Mouse (Mus musculus) T-cell, adult 2 months (primary cell): ENCODE measurements around the gene Ift88.
"Not testable (repeated sequence)": the region's sequence is repeated elsewhere in the genome, so short reads cannot be mapped to it uniquely, and the experiment has no call there.

Source experiments
- DNase-seq: peaks from one replicate; pipeline ENCODE4 v3.0.0; 2022; ENCODE audit warnings: low spot score

Ift88 gene

DNA sequence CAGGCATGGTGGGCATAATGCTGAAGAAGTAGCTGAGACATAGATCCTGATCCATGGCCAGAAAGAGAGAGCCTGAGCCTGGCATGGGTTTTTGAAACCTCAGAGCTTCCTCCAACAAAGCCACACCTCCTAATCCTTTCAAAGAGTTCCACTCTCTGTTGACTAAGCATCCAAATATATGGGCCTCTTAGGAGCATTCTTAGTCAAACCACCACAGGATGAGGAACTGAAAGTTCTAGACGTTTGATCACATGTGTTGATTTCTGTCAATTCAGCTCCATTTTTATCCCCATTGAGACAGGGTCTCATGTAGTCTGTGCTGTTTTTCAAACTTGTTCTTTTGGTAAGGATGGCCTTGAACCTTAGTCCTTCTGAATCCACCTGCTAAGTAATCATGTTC is 28.7 kb downstream of the Ift88 start:
- no peak for DNase-seq

DNA sequence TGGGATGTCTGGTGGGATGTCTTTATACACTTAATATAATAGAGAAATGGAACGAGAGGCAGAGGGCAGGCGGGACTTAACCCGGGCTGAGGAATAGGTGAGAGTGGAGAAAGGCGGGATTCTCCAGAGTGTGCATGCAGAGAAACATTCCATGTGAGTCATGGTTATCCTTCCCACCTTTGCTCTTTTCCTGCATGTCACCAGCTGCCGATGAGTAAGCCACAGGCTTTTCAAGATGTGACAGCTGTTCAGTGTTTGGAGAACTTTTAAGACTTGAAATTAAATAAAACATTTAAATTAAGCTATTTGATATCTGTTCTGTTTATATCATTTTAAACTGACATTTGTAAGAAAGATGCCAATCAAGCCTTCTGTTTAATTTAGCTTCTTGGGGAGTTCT is 36.0 kb downstream of the Ift88 start:
- DNase-seq = no peak

DNA sequence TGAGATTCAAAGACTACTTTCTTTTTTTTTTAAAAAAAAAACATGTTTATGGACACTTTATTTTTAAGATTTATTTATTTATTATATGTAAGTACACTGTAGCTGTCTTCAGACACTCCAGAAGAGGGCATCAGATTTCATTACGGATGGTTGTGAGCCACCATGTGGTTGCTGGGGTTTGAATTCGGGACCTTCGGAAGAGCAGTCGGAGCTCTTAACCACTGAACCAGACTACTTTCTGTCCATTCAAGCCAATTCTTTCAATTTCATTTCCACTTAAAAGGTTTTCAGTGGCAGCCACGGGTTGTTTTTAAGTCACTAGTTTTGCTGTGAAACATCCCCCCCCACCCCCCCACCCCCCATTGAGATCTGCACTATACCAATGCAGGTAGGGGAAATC is 36.5 kb downstream of the Ift88 start:
- not testable (repeated sequence) for DNase-seq

DNA sequence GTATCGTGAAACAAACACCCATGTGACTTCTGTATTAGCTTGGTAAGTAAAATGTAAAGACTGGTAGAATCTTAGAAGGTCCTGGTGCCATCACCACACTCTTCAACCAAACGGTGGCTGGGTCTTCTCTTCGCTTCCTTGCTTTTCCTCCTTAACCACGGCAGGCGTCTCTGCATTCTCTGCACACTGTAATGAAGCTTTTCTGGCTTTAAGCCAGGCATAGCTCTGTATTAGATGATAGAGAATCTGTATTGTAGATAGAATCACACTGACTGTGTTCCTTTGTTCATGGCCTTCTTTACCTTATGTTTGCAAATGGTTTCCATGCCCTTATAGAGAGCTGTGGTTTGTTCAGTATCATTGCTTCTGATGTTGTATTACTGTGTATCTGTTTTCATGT is 39.0 kb downstream of the Ift88 start:
- no peak for DNase-seq

DNA sequence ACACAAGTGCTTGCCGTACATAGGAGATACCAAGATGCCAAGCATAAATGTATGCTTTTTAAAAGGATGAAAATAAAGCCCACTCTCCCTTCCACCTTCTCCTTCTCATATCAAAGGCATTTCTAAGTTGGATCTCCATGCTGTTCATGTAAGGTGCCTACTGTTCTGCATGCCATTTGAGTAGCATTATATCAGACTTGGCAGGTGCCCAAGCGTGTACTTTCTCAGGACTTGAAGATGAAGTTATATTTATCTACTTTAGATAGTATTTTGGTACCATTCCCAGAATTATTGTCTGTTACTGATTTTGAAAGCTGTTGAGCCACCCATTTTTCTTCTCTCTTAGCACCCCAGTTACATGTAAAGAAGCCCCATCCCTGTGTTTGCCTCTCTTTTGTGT is 51.2 kb downstream of the Ift88 start:
- DNase-seq = no peak

DNA sequence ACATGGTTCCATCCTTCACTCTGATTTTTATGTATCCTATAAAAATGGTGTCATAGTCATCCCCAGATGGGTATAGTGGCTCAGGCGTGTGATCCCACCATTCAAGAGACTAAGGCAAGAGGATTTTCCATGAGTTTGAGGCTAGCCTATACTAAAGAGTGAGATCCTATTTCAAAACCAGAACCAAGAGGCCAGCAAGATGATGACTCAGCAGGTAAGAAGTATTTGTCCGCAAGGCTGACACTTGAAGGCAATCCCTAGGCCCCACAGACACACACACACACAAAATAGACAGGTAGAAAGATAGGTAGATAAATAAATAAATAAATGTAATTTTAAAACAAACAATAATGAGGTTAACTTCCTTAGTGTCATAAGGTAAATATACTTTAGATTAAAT is 58.4 kb downstream of the Ift88 start:
- DNase-seq = no peak

DNA sequence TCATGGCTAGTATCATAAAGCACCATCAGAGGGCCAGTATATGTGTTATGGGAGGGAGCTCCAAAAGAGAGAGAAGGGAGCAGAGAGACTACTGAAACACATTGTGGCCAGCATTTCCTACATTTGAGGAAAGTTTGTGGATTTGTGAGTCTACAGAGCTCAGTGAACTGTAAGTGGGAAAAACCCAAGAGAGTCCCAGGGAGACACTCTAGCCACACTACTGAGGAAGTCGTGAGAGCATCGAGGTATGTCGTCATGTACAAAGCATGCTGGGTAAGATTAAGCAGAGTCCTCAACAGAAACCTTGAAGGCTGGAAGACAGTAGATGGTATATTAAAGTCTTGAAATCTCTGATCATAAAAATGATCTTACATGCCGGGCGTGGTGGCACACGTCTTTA is 60.3 kb downstream of the Ift88 start:
- DNase-seq = no peak

DNA sequence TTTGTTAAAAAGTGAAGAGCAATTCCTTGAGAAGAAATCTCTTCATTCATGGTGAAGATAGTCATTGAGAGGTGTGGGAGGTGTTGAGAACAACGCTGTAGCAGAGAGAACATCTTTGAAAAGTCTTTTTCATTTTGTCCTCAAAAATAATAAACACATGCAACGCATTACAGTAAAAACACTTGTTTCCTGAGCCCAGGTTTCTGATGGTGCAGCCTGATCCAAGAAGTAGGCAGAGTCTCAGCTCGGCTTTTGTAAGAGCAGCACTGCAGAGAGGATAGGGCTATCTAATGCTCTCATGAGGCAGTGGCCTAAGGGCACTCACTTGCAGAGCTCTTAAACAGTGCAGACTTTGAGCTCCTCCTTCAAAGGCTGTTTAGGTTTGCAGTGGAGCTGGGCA is 65.8 kb downstream of the Ift88 start:
- no peak for DNase-seq

DNA sequence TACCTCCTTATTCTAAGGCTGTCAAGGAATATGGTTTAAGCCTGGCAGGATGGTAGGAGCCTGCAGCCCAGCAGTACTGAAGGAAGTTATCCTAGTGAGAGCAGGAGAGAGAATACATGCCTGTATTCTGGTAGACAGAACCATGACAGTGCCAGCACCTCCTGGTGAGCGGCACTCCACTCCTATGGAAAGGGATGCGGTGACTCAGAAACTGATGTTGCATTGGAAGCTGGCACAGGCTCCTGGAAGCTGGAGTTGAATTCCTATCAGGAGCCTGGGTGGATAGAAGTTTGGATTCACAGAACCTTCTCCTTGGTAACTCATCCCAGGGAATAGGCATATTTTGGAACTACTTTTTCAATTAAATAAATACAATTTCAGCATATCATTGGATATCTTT is 70.0 kb downstream of the Ift88 start:
- no peak for DNase-seq

DNA sequence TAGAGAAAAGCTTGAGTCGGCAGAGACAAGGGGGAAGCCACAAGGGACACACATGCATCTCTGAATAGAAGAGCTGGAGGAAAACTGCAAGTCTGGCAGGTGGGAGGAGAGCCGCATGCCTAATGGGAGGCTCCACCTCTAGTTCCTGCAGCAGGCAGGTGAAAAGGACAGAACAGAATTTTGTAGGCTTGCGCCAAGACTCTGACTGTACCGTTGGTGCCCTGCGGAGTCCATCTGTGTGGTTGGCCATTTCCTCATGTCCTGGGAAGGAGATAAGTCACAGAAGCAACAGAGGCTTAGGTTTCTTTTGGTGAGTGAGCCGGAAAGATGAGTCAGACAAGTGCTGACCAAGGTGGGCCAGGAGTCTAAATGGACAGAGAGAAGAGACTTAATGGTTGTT is 79.9 kb downstream of the Ift88 start:
- DNase-seq = no peak

DNA sequence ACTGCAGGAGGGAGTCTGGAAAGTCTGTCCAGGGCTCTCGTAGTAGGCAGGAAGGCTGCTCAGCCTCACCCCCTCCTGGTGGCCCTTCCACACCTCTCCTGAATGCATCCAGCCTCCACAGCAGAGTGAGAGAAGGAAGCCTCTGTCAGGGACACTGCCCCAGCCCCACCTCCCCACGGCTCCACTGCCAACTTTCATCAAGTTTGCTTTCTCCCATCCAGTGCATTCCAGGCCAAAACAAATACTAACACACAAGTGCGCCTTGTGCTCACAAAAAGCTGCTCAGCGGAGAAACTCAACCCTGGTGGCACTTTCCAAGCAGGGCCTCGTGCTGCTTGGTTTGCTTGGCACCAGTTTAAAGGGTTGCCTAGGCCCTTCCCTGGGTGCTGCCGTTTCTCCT is 85.7 kb downstream of the Ift88 start:
- no peak for DNase-seq

DNA sequence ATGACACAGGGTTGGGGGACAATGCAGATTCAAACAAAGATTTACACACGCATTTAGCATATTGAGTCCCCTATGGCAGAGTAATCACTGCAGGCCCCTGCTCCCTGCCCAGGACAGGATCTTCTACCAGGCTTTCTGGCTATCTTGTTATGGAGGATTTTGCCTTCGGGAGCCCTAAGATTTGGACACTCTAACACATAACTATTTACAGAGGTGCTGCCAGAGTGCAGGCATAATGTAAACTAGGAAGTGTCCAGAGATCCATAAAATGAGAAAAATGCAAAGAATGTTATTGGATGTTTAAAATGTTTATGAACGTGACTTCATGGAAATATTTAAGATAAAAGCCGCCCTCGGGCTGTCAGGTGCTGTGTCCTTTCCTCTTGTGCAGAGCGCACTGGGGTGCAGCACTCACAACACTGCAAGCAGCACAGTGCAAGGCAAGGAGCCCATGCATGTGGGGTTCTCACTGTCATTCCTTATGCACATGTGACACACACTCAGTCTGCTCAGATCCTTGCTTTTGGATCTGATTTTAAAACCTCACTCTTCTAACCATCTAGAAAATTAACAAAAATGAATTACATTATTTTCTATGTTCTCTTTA is 91.4 kb downstream of the Ift88 start:
- DNase-seq = no peak

DNA sequence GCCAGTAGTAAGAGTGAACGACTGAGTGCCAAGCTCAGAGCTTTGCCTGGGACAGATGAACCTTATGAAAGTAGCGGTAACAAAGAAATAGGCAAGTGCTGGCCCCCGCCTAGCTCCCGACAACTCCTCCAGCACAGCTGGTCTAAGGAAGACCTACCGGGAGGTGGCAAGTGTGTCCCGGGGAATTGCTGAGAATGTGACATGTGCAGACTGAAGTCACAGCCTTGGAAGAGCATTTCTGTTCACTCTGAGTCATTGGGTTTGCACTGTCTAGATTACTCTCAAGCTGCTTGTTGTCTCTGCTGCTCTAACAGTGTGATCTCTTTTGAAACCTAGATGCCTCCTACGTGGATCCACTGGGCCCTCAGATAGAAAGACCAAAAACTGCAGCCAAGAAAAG is 93.1 kb downstream of the Ift88 start:
- no peak for DNase-seq

DNA sequence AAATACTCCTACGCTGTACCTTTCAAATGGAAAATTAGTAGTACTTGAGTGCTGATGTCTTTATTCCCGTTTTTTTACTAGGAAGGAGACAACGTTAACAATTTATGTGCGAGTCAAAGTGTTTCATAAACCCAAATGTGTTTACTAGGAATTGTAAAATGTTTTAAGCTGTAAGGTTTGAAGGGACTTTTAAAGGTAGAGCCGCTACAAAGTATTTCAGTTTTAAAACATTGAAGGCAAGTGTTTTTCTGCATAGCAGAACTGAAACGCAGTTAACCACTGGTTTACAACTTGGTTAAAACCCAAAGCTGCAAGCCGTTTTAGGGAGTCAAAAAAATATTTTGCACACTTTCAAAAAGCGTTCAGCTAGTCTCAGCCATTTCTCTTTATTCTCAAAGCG is 99.9 kb downstream of the Ift88 start:
- DNase-seq = no peak

DNA sequence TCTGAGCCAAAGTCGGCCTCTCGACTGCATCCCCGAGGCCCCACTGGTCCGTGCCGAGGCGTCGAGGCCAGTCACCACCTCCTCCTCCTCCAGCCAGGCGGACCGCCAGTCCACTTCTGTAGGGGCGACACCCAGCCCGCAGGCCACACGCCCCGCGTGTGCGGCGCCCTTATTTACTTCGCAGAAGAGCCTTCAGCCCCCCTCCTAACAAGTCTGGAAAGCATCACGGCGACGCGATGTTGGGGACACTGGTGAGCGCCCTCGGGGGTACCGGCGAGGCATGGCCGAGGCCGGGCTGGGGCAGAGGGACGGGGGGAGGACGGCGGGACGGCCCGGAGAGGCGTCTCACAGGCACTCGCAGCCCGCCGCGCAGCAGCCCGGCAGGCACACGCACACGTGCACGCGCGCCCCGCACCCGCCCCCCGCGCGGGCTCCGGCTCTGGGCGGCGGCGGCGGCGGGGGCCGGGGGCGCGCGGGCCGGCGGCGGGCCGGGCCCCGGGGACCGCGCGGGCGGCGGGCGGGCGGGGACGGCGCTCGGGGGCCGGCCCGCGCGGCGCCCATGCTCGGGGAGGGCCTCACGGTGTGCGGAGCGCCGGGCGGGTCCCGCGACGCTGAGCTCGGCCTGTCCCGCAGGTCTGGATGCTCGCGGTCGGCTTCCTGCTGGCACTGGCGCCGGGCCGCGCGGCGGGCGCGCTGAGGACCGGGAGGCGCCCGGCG is 101.0 kb downstream of the Ift88 start, which contains the start of gene Il17d:
Gene Il17d (plus strand): TSS at position 107 of the 717 bp plus-strand sequence.
- peak; percentile 3 for DNase-seq

DNA sequence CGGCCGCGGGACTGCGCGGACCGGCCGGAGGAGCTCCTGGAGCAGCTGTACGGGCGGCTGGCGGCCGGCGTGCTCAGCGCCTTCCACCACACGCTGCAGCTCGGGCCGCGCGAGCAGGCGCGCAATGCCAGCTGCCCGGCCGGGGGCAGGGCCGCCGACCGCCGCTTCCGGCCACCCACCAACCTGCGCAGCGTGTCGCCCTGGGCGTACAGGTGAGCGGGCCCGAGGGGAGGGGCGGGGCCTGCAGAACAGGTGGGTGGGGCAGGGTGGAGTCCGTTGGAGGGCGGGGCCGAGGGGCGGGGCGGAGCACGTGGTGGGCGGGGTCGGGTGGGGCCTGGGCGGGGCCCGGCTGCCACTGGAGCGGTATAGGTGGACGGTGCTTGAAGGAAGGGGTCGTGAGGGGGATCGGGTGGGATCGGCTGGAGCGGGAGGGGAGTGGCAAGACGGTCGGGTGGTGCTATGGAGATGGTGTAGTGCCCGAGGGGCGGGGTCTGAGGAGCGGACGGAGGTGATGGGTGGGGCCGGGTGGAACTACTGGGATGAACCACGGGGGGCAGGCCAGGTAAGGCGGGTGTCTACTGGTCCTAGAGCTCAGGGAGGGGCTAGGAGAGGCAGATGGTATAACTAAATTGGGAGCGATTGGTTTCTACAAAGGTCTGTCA is 101.7 kb downstream of the Ift88 start:
- peak; percentile 42 for DNase-seq

DNA sequence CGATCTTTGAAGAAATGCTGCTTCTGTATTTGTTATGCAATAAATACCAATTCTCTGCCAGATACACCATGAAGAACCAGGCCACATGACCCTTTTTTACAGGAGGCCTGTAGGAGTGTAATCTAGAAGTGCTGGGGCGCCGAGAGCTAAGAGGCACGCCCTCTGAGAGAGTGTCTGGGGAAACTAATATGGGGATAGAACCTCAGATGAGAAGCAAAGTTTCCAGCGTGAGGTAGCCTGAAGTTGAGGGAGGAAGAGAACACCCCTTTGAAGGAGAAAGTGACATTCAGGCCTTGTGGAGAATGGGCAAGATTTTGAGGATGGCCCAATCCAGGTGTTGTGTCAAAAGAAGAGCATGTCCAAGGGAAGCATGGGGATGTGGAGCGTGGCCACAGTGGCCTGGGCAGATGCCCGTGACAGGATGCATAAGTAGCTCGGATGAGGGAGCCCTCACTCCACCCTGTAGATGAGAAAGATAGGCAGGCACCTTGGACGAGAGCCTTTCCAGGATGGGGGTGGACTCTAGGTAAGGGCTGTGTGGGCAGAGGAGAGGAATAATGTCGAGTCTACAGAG is 102.3 kb downstream of the Ift88 start:
- no peak for DNase-seq

DNA sequence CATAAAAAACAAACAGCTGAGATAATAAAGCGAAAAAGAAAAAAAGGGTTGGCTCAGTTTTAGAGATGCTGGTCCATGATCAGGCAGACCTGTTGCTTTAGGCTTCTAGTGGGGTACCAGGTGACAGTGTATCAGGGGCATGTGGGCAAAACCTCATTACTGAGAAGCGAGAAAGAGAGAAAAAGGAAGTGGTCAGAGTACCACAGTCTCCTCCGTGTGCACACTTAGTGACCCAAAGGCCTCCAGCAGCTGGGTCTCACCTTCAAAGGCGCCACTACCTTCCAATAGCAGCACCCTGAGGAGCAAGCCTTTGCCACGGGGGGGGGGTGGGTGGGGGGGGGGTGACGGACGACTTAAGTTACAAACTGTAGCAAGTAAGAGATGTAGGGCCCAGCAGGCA is 103.3 kb downstream of the Ift88 start:
- DNase-seq = no peak

DNA sequence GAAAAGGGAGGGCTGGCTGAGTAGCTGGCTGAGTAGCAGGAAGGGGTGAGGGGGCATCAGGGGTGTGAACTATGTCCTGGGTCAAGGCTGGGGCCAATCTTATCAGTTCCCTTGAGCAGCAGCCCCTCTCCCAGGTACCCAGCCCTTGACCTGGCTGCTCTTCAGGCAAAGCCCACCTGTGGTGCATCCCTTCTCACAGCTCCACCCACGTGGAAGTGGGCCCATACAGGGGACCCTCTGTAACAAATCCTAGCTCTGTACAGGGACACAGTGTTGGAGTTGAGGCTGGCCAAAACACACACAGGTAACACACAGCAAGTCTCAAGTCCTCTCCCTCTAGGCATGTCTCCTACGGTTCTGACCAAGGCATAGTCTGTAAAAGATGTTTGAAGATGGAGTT is 103.7 kb downstream of the Ift88 start:
- no peak for DNase-seq

DNA sequence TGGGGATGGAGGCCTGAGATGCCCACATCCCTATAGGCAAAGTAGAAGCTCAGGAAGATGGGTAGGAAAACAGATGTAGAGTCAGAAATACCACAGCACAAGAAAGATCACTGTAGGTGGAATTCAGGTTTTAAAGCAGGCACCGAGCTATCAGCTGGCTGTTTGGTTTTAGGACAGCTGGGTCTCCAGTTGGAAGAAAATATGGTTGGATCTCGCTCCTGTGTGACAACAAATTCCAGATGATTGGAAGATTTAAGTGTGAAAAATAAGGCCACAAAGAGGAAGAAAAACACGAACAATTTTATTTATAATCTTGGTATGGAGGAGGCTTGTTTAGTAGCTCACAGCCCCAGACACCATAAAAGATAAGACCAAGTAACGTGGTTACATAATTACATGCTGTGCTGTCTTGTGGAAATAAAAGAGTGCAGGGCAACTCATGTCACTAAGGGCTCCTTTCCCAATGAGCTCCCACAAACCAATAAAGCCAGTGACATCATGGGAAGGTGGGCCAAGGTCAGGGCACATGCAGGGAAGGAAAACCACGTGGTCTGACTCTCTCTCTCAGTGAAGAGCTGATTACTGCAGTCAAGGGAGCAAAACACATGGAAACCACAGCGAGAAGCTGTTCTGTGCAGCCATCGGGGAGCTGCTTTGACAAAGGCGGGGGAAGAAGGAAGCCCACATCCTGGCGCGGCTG is 105.4 kb downstream of the Ift88 start:
- DNase-seq = no peak

DNA sequence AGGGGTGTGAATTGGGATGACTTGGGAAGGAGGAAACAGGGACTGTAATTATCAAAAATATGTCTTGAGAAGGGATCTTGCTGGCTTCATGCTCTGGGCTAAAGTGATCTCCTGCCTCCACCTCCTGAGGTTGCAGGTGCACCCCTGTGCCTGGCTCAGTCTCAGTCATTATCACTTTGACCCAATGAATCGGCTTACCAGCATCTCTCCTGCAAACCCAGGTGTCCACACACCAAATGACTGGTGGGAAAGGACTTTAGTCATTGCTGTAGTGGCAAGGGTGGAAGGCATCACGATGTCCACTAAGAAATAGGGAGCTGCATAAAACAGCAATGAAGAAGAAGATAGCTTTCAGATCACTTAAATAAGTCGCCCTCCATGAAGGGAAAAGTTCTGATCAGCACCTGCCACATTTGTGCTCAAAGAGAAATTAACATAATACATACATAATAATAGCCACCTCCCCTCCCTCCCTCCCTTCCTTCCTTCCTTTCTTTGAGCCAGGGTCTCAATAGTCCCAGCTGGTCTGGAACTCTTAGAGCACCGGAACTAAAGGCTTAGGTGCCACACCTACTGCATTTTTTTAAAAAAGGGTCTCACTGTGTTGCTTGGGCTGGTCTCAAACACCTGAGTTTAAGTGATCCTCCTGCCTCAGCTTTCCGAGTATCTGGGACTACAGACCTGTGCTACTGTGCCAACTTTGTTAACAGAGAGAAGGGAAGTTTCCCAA is 106.1 kb downstream of the Ift88 start:
- DNase-seq = no peak

DNA sequence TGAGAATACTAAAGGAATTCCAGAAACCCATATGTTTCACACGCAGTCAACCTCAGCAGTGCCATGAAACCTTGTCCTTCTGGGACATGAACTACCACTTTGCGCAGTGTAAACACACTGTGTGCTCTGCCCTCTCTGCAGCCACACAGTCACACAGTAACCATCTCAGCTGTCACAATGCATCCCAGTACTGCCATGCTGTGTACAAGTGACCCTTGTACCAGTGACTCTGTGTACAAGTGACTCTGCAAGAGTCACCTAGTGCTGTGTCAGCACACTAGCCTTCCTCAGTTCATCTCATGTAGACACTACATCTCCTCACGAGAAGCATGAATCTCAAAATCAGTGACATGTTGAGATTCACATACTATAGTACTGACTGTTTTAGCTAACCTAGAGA is 108.7 kb downstream of the Ift88 start:
- DNase-seq = no peak
